Comparison of ENCODE assay signal across 8 mouse cellular contexts in the genomic region with DNA sequence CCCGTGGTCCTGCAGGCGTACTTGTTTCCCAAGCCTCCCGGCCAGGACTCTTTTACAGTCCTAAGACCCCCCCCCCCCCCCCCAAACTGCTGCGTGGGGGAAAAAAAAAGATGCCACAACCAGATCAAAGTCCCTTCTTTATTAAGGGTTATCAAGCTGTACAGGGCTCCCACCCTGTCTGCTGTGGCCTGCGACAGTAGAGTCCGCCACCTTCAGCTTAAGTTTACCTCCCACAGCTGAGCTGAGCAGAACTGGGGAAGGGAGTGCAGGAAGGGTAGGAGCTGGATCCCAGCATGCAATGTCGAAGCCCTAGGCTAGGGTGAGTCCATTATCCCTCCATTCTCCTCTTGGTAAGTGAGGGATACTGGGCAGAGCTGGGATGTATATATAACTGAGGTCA. TPM values are rescaled to one million over a fixed set of nuclear protein-coding genes. Genes with fewer than 3 reads are reported as not detected.
DNase-seq lines count a peak whose midpoint lies in the region; ATAC-seq and TF ChIP-seq lines count a peak whose summit lies in the region.

No protein-coding gene starts in this region.

- peaks cover 12% of the 10 kb centered on the region; the same call in 1 of the 2 replicates for H3K4me1 ChIP-seq in heart, embryonic 11.5 days (ENCODE audit: control insufficient read depth, insufficient read depth, low read length)
- peaks cover 62% of the 10 kb centered on the region for H3K4me1 ChIP-seq in G1E (ENCODE audit: insufficient read depth, low read depth, low read length)
- H3K4me1 ChIP-seq in hindbrain, embryonic 14.5 days (replicated peaks; ENCODE audit: control insufficient read depth, insufficient read depth, low read length) = peaks cover 15% of the 10 kb centered on the region
- H3K4me1 ChIP-seq in midbrain, embryonic 12.5 days = peaks cover 23% of the 10 kb centered on the region

- H3K27me3 ChIP-seq in heart, embryonic 11.5 days (ENCODE audit: control insufficient read depth, insufficient read depth, low read length) = no peaks in the 10 kb centered on the region
- H3K27me3 ChIP-seq in G1E (ENCODE audit: insufficient read depth, low read length) = no peaks in the 10 kb centered on the region; the same call in 1 of the 2 replicates
- no peaks in the 10 kb centered on the region for H3K27me3 ChIP-seq in hindbrain, embryonic 14.5 days (ENCODE audit: control insufficient read depth, insufficient read depth, low read length)
- H3K27me3 ChIP-seq in midbrain, embryonic 12.5 days = no peaks in the 10 kb centered on the region

- intact Hi-C loops in heart, postnatal 36 days (cut with DNase I) = loop anchor here (5.0 kb wide), 1 partner anchor 72 kb away; no protein-coding TSS in a partner anchor
- intact Hi-C loops in left cerebral cortex, postnatal 25 days (cut with DNase I) = no loop called here

- H3K27ac ChIP-seq in heart, embryonic 11.5 days (ENCODE audit: low read depth, low read length) = no peak overlapping the region
- no peak overlapping the region for H3K27ac ChIP-seq in hindbrain, embryonic 14.5 days
- no peak overlapping the region for H3K27ac ChIP-seq in midbrain, embryonic 12.5 days (replicated peaks)

- no peaks in the 10 kb centered on the region for H3K9me3 ChIP-seq in heart, embryonic 11.5 days (replicated peaks; ENCODE audit: control insufficient read depth, low read length)
- peaks cover 3% of the 10 kb centered on the region; the same call in 1 of the 2 replicates for H3K9me3 ChIP-seq in G1E (replicated peaks)
- H3K9me3 ChIP-seq in hindbrain, embryonic 14.5 days (ENCODE audit: control insufficient read depth, low read length) = no peaks in the 10 kb centered on the region
- no peaks in the 10 kb centered on the region for H3K9me3 ChIP-seq in midbrain, embryonic 12.5 days

- peak overlapping the region; percentile 76; the same call in 1 of the 2 replicates for H3K9ac ChIP-seq in heart, embryonic 11.5 days (ENCODE audit: low read depth, low read length)
- H3K9ac ChIP-seq in hindbrain, embryonic 14.5 days = no peak overlapping the region
- H3K9ac ChIP-seq in midbrain, embryonic 12.5 days (replicated peaks) = no peak overlapping the region

- peak overlapping the region; percentile 93 for H3K4me2 ChIP-seq in heart, embryonic 11.5 days
- H3K4me2 ChIP-seq in hindbrain, embryonic 14.5 days (replicated peaks) = peak overlapping the region; percentile 89
- peak overlapping the region; percentile 99 for H3K4me2 ChIP-seq in midbrain, embryonic 12.5 days (replicated peaks)

- no peak for ATAC-seq in heart, embryonic 11.5 days (replicated peaks; ENCODE audit: insufficient number of reproducible peaks, low FRiP score, low TSS enrichment)
- no peak for ATAC-seq in G1E (ENCODE audit: extremely low read depth, insufficient number of reproducible peaks, low FRiP score, poor library complexity, severe bottlenecking)
- ATAC-seq in hindbrain, embryonic 14.5 days (ENCODE audit: low FRiP score) = no peak
- peak; percentile 21; the same call in 1 of the 2 replicates for ATAC-seq in midbrain, embryonic 12.5 days (ENCODE audit: low FRiP score, low read depth)

- H3K4me3 ChIP-seq in heart, embryonic 11.5 days (ENCODE audit: low read depth, low read length) = peak overlapping the region; percentile 56; the same call in 1 of the 2 replicates
- H3K4me3 ChIP-seq in G1E (ENCODE audit: low read depth, low read length) = peak overlapping the region; percentile 80; the same call in 1 of the 2 replicates
- H3K4me3 ChIP-seq in hindbrain, embryonic 14.5 days (replicated peaks; ENCODE audit: low read length) = peak overlapping the region; percentile 45; the same call in 1 of the 2 replicates
- peak overlapping the region; percentile 61 for H3K4me3 ChIP-seq in midbrain, embryonic 12.5 days

- H3K36me3 ChIP-seq in heart, embryonic 11.5 days (ENCODE audit: control insufficient read depth, insufficient read depth, low read length) = peaks cover 25% of the 10 kb centered on the region
- H3K36me3 ChIP-seq in G1E (replicated peaks) = peaks cover 82% of the 10 kb centered on the region
- H3K36me3 ChIP-seq in hindbrain, embryonic 14.5 days (replicated peaks; ENCODE audit: control insufficient read depth, insufficient read depth) = peaks cover 65% of the 10 kb centered on the region
- peaks cover 54% of the 10 kb centered on the region for H3K36me3 ChIP-seq in midbrain, embryonic 12.5 days

- no peak for DNase-seq in heart, postnatal 36 days
- no peak for DNase-seq in G1E (ENCODE audit: low spot score)
- DNase-seq in hindbrain, embryonic 14.5 days (ENCODE audit: low spot score) = no peak
- DNase-seq in left cerebral cortex, postnatal 25 days (ENCODE audit: low spot score in 2 of 2) = no peak
- DNase-seq in embryo, embryonic 10 days (ENCODE audit: low spot score) = no peak
- no peak for DNase-seq in kidney, postnatal 10 days

- 34% methylated on average over 7 of the region's 7 CpGs for WGBS in heart, embryonic 11.5 days (ENCODE audit: insufficient replicate concordance)
- 36% methylated on average over 7 of the region's 7 CpGs for WGBS in hindbrain, embryonic 14.5 days
- WGBS in midbrain, embryonic 12.5 days = 49% methylated on average over 6 of the region's 7 CpGs

- TF ChIP-seq CTCF in G1E (IDR thresholded peaks at IDR 0.05; ENCODE audit: low read depth, low read length) = no peak

RNA-seq across cellular contexts. Expression of gene Abcb6, which starts 0.5 kb away (rescaled TPM):
- polyA plus RNA-seq in heart, embryonic 11.5 days (2014; fragmentation: Nextera tagmentation; extraction: Ambion mirVana) = 12.0 and 14.1 TPM in 2 replicates
- total RNA-seq in heart, postnatal 36 days (2021) = 10 to 100 TPM; 28.8 to 30.4 TPM
- total RNA-seq in G1E (2014; fragmentation: Nextera tagmentation) (19.5 and 132 TPM in 2 replicates), G1E (2017) (25.0 and 28.1 TPM in 2 replicates)
- polyA plus RNA-seq in G1E (2012) = 5.4 and 9.5 TPM in 2 replicates
- polyA plus RNA-seq in hindbrain, embryonic 14.5 days (2014; fragmentation: Nextera tagmentation; extraction: Ambion mirVana) = 39.0 and 39.7 TPM in 2 replicates
- polyA plus RNA-seq in midbrain, embryonic 12.5 days (2016; fragmentation: Nextera tagmentation; extraction: Ambion mirVana) = 32.0 and 32.6 TPM in 2 replicates
- total RNA-seq in left cerebral cortex, postnatal 25 days (2021) = 10 to 100 TPM; 22.5 to 24.8 TPM

RNA-seq across cellular contexts. Expression of gene Ankzf1, which starts 11.2 kb away (rescaled TPM):
- polyA plus RNA-seq in heart, embryonic 11.5 days (2014; fragmentation: Nextera tagmentation; extraction: Ambion mirVana) = 18.7 and 24.2 TPM in 2 replicates
- 10 to 100 TPM; 13.3 to 13.5 TPM for total RNA-seq in heart, postnatal 36 days (2021)
- total RNA-seq in G1E (2014; fragmentation: Nextera tagmentation) (47.5 and 50.4 TPM in 2 replicates), G1E (2017) (57.4 and 69.3 TPM in 2 replicates)
- polyA plus RNA-seq in G1E (2012) = 17.0 and 22.9 TPM in 2 replicates
- polyA plus RNA-seq in hindbrain, embryonic 14.5 days (2014; fragmentation: Nextera tagmentation; extraction: Ambion mirVana) = 16.7 and 18.4 TPM in 2 replicates
- 22.6 and 23.4 TPM in 2 replicates for polyA plus RNA-seq in midbrain, embryonic 12.5 days (2016; fragmentation: Nextera tagmentation; extraction: Ambion mirVana)
- total RNA-seq in left cerebral cortex, postnatal 25 days (2021) = 10 to 100 TPM; 21.9 to 27.8 TPM

RNA-seq across cellular contexts. Expression of gene Atg9a, which starts 11.3 kb away (rescaled TPM):
- 22.7 and 26.8 TPM in 2 replicates for polyA plus RNA-seq in heart, embryonic 11.5 days (2014; fragmentation: Nextera tagmentation; extraction: Ambion mirVana)
- 10 to 100 TPM; 73.8 to 76.3 TPM for total RNA-seq in heart, postnatal 36 days (2021)
- total RNA-seq in G1E (2014; fragmentation: Nextera tagmentation) (40.0 and 46.2 TPM in 2 replicates), G1E (2017) (16.2 and 16.3 TPM in 2 replicates)
- 34.2 and 47.5 TPM in 2 replicates for polyA plus RNA-seq in G1E (2012)
- polyA plus RNA-seq in hindbrain, embryonic 14.5 days (2014; fragmentation: Nextera tagmentation; extraction: Ambion mirVana) = 53.6 and 59.5 TPM in 2 replicates
- polyA plus RNA-seq in midbrain, embryonic 12.5 days (2016; fragmentation: Nextera tagmentation; extraction: Ambion mirVana) = 34.8 and 35.5 TPM in 2 replicates
- total RNA-seq in left cerebral cortex, postnatal 25 days (2021) = 100 to 1,000 TPM; 134 to 137 TPM

RNA-seq across cellular contexts. Expression of gene Zfand2b, which starts 12.3 kb away (rescaled TPM):
- 31.9 and 33.8 TPM in 2 replicates for polyA plus RNA-seq in heart, embryonic 11.5 days (2014; fragmentation: Nextera tagmentation; extraction: Ambion mirVana)
- 10 to 100 TPM; 14.9 to 17.6 TPM for total RNA-seq in heart, postnatal 36 days (2021)
- total RNA-seq in G1E (2014; fragmentation: Nextera tagmentation) (45.8 and 58.0 TPM in 2 replicates), G1E (2017) (47.7 and 53.7 TPM in 2 replicates)
- polyA plus RNA-seq in G1E (2012) = 21.0 and 24.2 TPM in 2 replicates
- polyA plus RNA-seq in hindbrain, embryonic 14.5 days (2014; fragmentation: Nextera tagmentation; extraction: Ambion mirVana) = 36.7 and 38.0 TPM in 2 replicates
- polyA plus RNA-seq in midbrain, embryonic 12.5 days (2016; fragmentation: Nextera tagmentation; extraction: Ambion mirVana) = 34.1 and 36.8 TPM in 2 replicates
- total RNA-seq in left cerebral cortex, postnatal 25 days (2021) = 10 to 100 TPM; 23.6 to 24.1 TPM

RNA-seq across cellular contexts. Expression of gene Glb1l, which starts 29.9 kb away (rescaled TPM):
- 6.8 and 8.4 TPM in 2 replicates for polyA plus RNA-seq in heart, embryonic 11.5 days (2014; fragmentation: Nextera tagmentation; extraction: Ambion mirVana)
- 1 to 10 TPM; 2.5 to 4.0 TPM for total RNA-seq in heart, postnatal 36 days (2021)
- total RNA-seq in G1E (2014; fragmentation: Nextera tagmentation) (10.1 and 19.2 TPM in 2 replicates), G1E (2017) (11.0 and 12.5 TPM in 2 replicates)
- polyA plus RNA-seq in G1E (2012) = 0.29 and 0.83 TPM in 2 replicates
- 15.8 and 19.5 TPM in 2 replicates for polyA plus RNA-seq in hindbrain, embryonic 14.5 days (2014; fragmentation: Nextera tagmentation; extraction: Ambion mirVana)
- 23.2 and 25.7 TPM in 2 replicates for polyA plus RNA-seq in midbrain, embryonic 12.5 days (2016; fragmentation: Nextera tagmentation; extraction: Ambion mirVana)
- 10 to 100 TPM; 14.3 to 15.4 TPM for total RNA-seq in left cerebral cortex, postnatal 25 days (2021)
